Comparison of ENCODE assay signal across 8 mouse cellular contexts in genomic region chr6:108658051-108658415, GRCm38 (mm10). TPM values are rescaled to one million over a fixed set of nuclear protein-coding genes. Genes with fewer than 3 reads are reported as not detected.
A peak's percentile ranks its signal among the peaks of the same experiment; 100 is the strongest.
DNase-seq lines count a peak whose midpoint lies in the region; ATAC-seq and TF ChIP-seq lines count a peak whose summit lies in the region.

No protein-coding gene starts in this region.

- no peak for DNase-seq in forebrain, embryonic 11.5 days (ENCODE audit: low spot score)
- DNase-seq in hindbrain, embryonic 11.5 days (ENCODE audit: low spot score): peak; percentile 10
- DNase-seq in right cerebral cortex, adult 18-20 months: no peak

- ATAC-seq in forebrain, embryonic 11.5 days (replicated peaks; ENCODE audit: low FRiP score): no peak
- ATAC-seq in forebrain, embryonic 16.5 days: no peak
- no peak for ATAC-seq in hindbrain, embryonic 11.5 days (ENCODE audit: low FRiP score)
- ATAC-seq in limb, embryonic 13.5 days (ENCODE audit: low FRiP score, low read depth): no peak
- ATAC-seq in neural tube, embryonic 14.5 days (ENCODE audit: low read depth): no peak
- no peak for ATAC-seq in megakaryocyte-erythroid progenitor cell, adult 5-6 weeks (replicated peaks; ENCODE audit: low FRiP score, low TSS enrichment, poor library complexity, severe bottlenecking)

- no peak overlapping the region for H3K27ac ChIP-seq in forebrain, embryonic 11.5 days (ENCODE audit: low read depth, low read length)
- H3K27ac ChIP-seq in forebrain, embryonic 16.5 days (ENCODE audit: low read length): no peak overlapping the region
- 0 out of 2 replicates have a peak overlapping the region, but pooled peaks have one; percentile 97 for H3K27ac ChIP-seq in cortical plate, adult 2 months (ENCODE audit: insufficient read depth, low read length)
- H3K27ac ChIP-seq in hindbrain, embryonic 11.5 days (ENCODE audit: low read depth, low read length): no peak overlapping the region
- H3K27ac ChIP-seq in limb, embryonic 13.5 days: no peak overlapping the region
- no peak overlapping the region for H3K27ac ChIP-seq in neural tube, embryonic 14.5 days (ENCODE audit: low read depth, low read length)

- H3K27me3 ChIP-seq in forebrain, embryonic 11.5 days (ENCODE audit: control insufficient read depth, insufficient read depth, low read length): peaks cover 4% of the 10 kb centered on the region; the same call in 1 of the 2 replicates
- 0 out of 2 replicates have a peak, but pooled peaks cover 2% of the 10 kb centered on the region for H3K27me3 ChIP-seq in forebrain, embryonic 16.5 days (replicated peaks; ENCODE audit: control insufficient read depth, insufficient read depth, low read length)
- peaks cover 10% of the 10 kb centered on the region for H3K27me3 ChIP-seq in hindbrain, embryonic 11.5 days (ENCODE audit: control insufficient read depth, insufficient read depth, low read length)
- peaks cover 22% of the 10 kb centered on the region for H3K27me3 ChIP-seq in limb, embryonic 13.5 days
- H3K27me3 ChIP-seq in neural tube, embryonic 14.5 days (ENCODE audit: control insufficient read depth, insufficient read depth, low read length): no peaks in the 10 kb centered on the region

- peaks cover 11% of the 10 kb centered on the region; the same call in 1 of the 2 replicates for H3K4me1 ChIP-seq in forebrain, embryonic 11.5 days (replicated peaks; ENCODE audit: control insufficient read depth, insufficient read depth, low read length)
- peaks cover 21% of the 10 kb centered on the region for H3K4me1 ChIP-seq in forebrain, embryonic 16.5 days (replicated peaks; ENCODE audit: control insufficient read depth, insufficient read depth, low read length)
- peaks cover 3% of the 10 kb centered on the region; the same call in 1 of the 2 replicates for H3K4me1 ChIP-seq in cortical plate, adult 2 months (ENCODE audit: control insufficient read depth, insufficient read depth, low read length)
- H3K4me1 ChIP-seq in hindbrain, embryonic 11.5 days (replicated peaks; ENCODE audit: control insufficient read depth, insufficient read depth, low read length): no peaks in the 10 kb centered on the region; the same call in 1 of the 2 replicates
- H3K4me1 ChIP-seq in limb, embryonic 13.5 days: peaks cover 27% of the 10 kb centered on the region
- peaks cover 5% of the 10 kb centered on the region; the same call in 1 of the 2 replicates for H3K4me1 ChIP-seq in neural tube, embryonic 14.5 days (ENCODE audit: control insufficient read depth, insufficient read depth, low read length)

- no peak for TF ChIP-seq CTCF in cortical plate, adult 2 months (IDR thresholded peaks at IDR 0.05; ENCODE audit: extremely low read depth, insufficient read depth, low read length)

- H3K36me3 ChIP-seq in forebrain, embryonic 11.5 days (ENCODE audit: control insufficient read depth, insufficient read depth, low read length): no peaks in the 10 kb centered on the region
- H3K36me3 ChIP-seq in forebrain, embryonic 16.5 days (ENCODE audit: control insufficient read depth, insufficient read depth): no peaks in the 10 kb centered on the region
- no peaks in the 10 kb centered on the region for H3K36me3 ChIP-seq in hindbrain, embryonic 11.5 days (ENCODE audit: control insufficient read depth, insufficient read depth, low read length)
- H3K36me3 ChIP-seq in limb, embryonic 13.5 days: no peaks in the 10 kb centered on the region
- no peaks in the 10 kb centered on the region for H3K36me3 ChIP-seq in neural tube, embryonic 14.5 days (ENCODE audit: control insufficient read depth, insufficient read depth, low read length)

- H3K4me2 ChIP-seq in forebrain, embryonic 11.5 days (ENCODE audit: low read depth, low read length, severe bottlenecking): peak overlapping the region; percentile 99
- no peak overlapping the region for H3K4me2 ChIP-seq in forebrain, embryonic 16.5 days (ENCODE audit: low read length)
- no peak overlapping the region for H3K4me2 ChIP-seq in hindbrain, embryonic 11.5 days (replicated peaks; ENCODE audit: low read depth, low read length)
- H3K4me2 ChIP-seq in limb, embryonic 13.5 days (replicated peaks): peak overlapping the region; percentile 93
- H3K4me2 ChIP-seq in neural tube, embryonic 14.5 days (ENCODE audit: low read depth, low read length): peak overlapping the region; percentile 99

- TF ChIP-seq POLR2A in cortical plate, adult 2 months (IDR thresholded peaks at IDR 0.05; ENCODE audit: extremely low read depth, insufficient read depth, low read length): no peak

- H3K9ac ChIP-seq in forebrain, embryonic 11.5 days (ENCODE audit: low read length): peak overlapping the region; percentile 72
- no peak overlapping the region for H3K9ac ChIP-seq in forebrain, embryonic 16.5 days (replicated peaks; ENCODE audit: low read depth, low read length)
- no peak overlapping the region for H3K9ac ChIP-seq in hindbrain, embryonic 11.5 days (ENCODE audit: low read depth, low read length)
- H3K9ac ChIP-seq in limb, embryonic 13.5 days: no peak overlapping the region
- H3K9ac ChIP-seq in neural tube, embryonic 14.5 days (replicated peaks; ENCODE audit: low read depth, low read length): no peak overlapping the region

- no peaks in the 10 kb centered on the region for H3K9me3 ChIP-seq in forebrain, embryonic 11.5 days (ENCODE audit: control insufficient read depth, low read length)
- no peaks in the 10 kb centered on the region for H3K9me3 ChIP-seq in forebrain, embryonic 16.5 days (ENCODE audit: control insufficient read depth, low read length)
- H3K9me3 ChIP-seq in hindbrain, embryonic 11.5 days (ENCODE audit: control insufficient read depth, low read length): no peaks in the 10 kb centered on the region
- H3K9me3 ChIP-seq in limb, embryonic 13.5 days: no peaks in the 10 kb centered on the region
- no peaks in the 10 kb centered on the region for H3K9me3 ChIP-seq in neural tube, embryonic 14.5 days (ENCODE audit: control insufficient read depth, low read length)

- 58% methylated on average over 3 of the region's 3 CpGs for WGBS in forebrain, embryonic 11.5 days
- WGBS in forebrain, embryonic 16.5 days: 72% methylated on average over 3 of the region's 3 CpGs
- WGBS in hindbrain, embryonic 11.5 days: 38% methylated on average over 3 of the region's 3 CpGs
- WGBS in limb, embryonic 13.5 days: 54% methylated on average over 3 of the region's 3 CpGs
- 54% methylated on average over 3 of the region's 3 CpGs for WGBS in neural tube, embryonic 14.5 days

- H3K4me3 ChIP-seq in forebrain, embryonic 11.5 days (ENCODE audit: low read depth, low read length): no peak overlapping the region
- H3K4me3 ChIP-seq in forebrain, embryonic 16.5 days (replicated peaks; ENCODE audit: low read length): no peak overlapping the region
- H3K4me3 ChIP-seq in cortical plate, adult 2 months (ENCODE audit: insufficient read depth, low read length): peak overlapping the region; percentile 91; the same call in 1 of the 2 replicates
- H3K4me3 ChIP-seq in hindbrain, embryonic 11.5 days (ENCODE audit: low read depth, low read length): no peak overlapping the region
- H3K4me3 ChIP-seq in limb, embryonic 13.5 days: no peak overlapping the region
- no peak overlapping the region for H3K4me3 ChIP-seq in neural tube, embryonic 14.5 days (ENCODE audit: low read depth, low read length)

RNA-seq across cellular contexts. Expression of gene Bhlhe40, which starts 2.4 kb away (rescaled TPM):
- 5.7 and 6.9 TPM in 2 replicates for polyA plus RNA-seq in forebrain, embryonic 11.5 days (2014; fragmentation: Nextera tagmentation; extraction: Ambion mirVana)
- 6.5 and 7.9 TPM in 2 replicates for polyA plus RNA-seq in forebrain, embryonic 16.5 days (2015; fragmentation: Nextera tagmentation; extraction: Ambion mirVana)
- 52.8 and 56.4 TPM in 2 replicates for polyA plus RNA-seq in cortical plate, adult 2 months (2012; rRNA removed)
- 2.1 and 3.0 TPM in 2 replicates for polyA plus RNA-seq in hindbrain, embryonic 11.5 days (2014; fragmentation: Nextera tagmentation; extraction: Ambion mirVana)
- 8.5 and 9.2 TPM in 2 replicates for polyA plus RNA-seq in limb, embryonic 13.5 days (2015; fragmentation: Nextera tagmentation; extraction: Ambion mirVana)
- polyA plus RNA-seq in neural tube, embryonic 14.5 days (2014; fragmentation: Nextera tagmentation; extraction: Ambion mirVana): 4.0 and 4.4 TPM in 2 replicates
- total RNA-seq in megakaryocyte-erythroid progenitor cell, adult 5-6 weeks (2014; fragmentation: Nextera tagmentation): 1.4 TPM in 1 of 2 replicates, not detected in the other
- total RNA-seq in megakaryocyte-erythroid progenitor cell, adult 5-6 weeks (2017): 3.1 and 15.2 TPM in 2 replicates

Comparison
In these comparisons a context has a peak if more than half of its experiments do, and no peak if none do; other contexts are left out.
1. H3K4me2 ChIP-seq: peak in forebrain, embryonic 11.5 days (single experiment), limb, embryonic 13.5 days (single experiment) and neural tube, embryonic 14.5 days (single experiment); none in forebrain, embryonic 16.5 days (single experiment) and hindbrain, embryonic 11.5 days (single experiment).